Mouse (Mus musculus): ENCODE data around the gene Brpf1. TPM values are rescaled to one million over a fixed set of nuclear protein-coding genes. Genes with fewer than 3 reads are reported as not detected.

Gene Brpf1
- polyA plus RNA-seq (2012; rRNA removed) = 34.5 and 37.3 TPM in 2 replicates

GRCm38 (mm10) chr6:113306986-113307349 lies at the start of gene Brpf1:
TSS of gene Brpf1 (plus strand) at chr6:113307137.
- no peak for DNase-seq (ENCODE audit: low read depth)
- TF ChIP-seq CTCF (IDR thresholded peaks at IDR 0.05; ENCODE audit: borderline replicate concordance, extremely low read depth, insufficient read depth, insufficient read length) = no peak
- peak; percentile 51; the same call in 1 of the 2 replicates for TF ChIP-seq POLR2A (IDR thresholded peaks at IDR 0.05; ENCODE audit: borderline replicate concordance, extremely low read depth, insufficient read depth, insufficient read length, poor library complexity, severe bottlenecking)

DNA sequence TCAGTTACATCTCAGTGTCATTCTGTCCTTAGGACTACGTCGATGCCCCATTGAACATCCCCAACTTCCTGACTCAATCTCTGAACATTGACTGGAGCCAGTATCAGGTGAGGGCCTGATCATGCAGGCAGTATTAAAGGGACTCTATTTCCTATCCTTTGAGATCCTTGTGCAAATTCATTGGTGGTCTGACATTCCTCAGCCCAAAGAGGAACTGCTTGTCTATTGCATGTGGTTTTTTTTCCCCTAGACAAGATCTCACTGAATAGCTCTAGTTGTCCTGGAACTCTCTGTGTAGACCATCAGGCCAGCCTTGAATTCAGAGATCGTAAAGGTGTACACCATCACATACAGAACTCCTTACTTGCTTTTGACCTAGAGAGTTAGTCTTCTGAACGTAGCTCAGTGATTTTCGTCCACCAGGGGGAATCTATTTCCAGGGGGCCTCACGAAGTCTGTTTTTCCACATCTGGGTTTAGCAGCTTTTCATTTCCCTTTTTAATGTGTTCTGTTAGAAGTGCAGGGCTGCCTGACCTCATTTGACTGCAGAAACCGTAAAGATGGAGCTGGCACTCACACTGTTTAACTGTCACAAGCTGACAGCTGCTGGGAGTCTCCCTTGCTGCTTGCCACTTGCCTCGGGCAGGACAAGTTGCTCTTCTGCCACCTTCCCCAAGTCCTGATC lies 45.6 kb upstream of the Brpf1 start:
- DNase-seq (ENCODE audit: low read depth) = no peak
- TF ChIP-seq POLR2A (IDR thresholded peaks at IDR 0.05; ENCODE audit: borderline replicate concordance, extremely low read depth, insufficient read depth, insufficient read length, poor library complexity, severe bottlenecking) (no peak), CTCF (IDR thresholded peaks at IDR 0.05; ENCODE audit: borderline replicate concordance, extremely low read depth, insufficient read depth, insufficient read length) (no peak)

DNA sequence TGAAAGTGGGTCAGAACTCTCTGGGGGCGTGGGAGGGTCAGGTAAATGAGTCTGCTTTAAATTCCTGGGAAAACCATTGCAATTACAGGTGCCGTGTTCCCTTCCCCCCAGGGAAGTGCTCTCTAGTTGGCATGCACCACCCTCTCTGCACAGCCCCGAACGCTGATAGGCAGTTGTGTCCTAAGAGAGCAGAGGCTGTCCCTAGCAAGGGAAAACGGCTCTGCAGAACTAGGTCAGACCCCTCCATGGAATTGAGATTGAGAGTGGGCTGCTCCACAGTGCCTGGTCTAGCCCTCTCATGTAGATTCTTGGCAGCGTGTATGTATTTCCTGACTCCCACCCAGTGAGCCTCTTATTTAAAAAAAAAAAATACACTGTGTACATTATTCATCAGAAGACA lies 43.4 kb upstream of the Brpf1 start:
- DNase-seq (ENCODE audit: low read depth) = peak; percentile 13
- TF ChIP-seq CTCF (IDR thresholded peaks at IDR 0.05; ENCODE audit: borderline replicate concordance, extremely low read depth, insufficient read depth, insufficient read length) (no peak), POLR2A (IDR thresholded peaks at IDR 0.05; ENCODE audit: borderline replicate concordance, extremely low read depth, insufficient read depth, insufficient read length, poor library complexity, severe bottlenecking) (no peak)

- no peak for DNase-seq (ENCODE audit: low read depth)
- no peak for TF ChIP-seq POLR2A (IDR thresholded peaks at IDR 0.05; ENCODE audit: borderline replicate concordance, extremely low read depth, insufficient read depth, insufficient read length, poor library complexity, severe bottlenecking)
- no peak for TF ChIP-seq CTCF (IDR thresholded peaks at IDR 0.05; ENCODE audit: borderline replicate concordance, extremely low read depth, insufficient read depth, insufficient read length)
These were observed 42.5 kb upstream of the Brpf1 start for GRCm38 (mm10) chr6:113264429-113264828.

GRCm38 (mm10) chr6:113266996-113267655 lies 39.8 kb upstream of the Brpf1 start:
- TF ChIP-seq POLR2A (IDR thresholded peaks at IDR 0.05; ENCODE audit: borderline replicate concordance, extremely low read depth, insufficient read depth, insufficient read length, poor library complexity, severe bottlenecking) = no peak
- no peak for TF ChIP-seq CTCF (IDR thresholded peaks at IDR 0.05; ENCODE audit: borderline replicate concordance, extremely low read depth, insufficient read depth, insufficient read length)
- DNase-seq (ENCODE audit: low read depth) = no peak

- DNase-seq (ENCODE audit: low read depth) = no peak
- TF ChIP-seq CTCF (IDR thresholded peaks at IDR 0.05; ENCODE audit: borderline replicate concordance, extremely low read depth, insufficient read depth, insufficient read length) = no peak
- no peak for TF ChIP-seq POLR2A (IDR thresholded peaks at IDR 0.05; ENCODE audit: borderline replicate concordance, extremely low read depth, insufficient read depth, insufficient read length, poor library complexity, severe bottlenecking)
These were observed 38.9 kb upstream of the Brpf1 start for GRCm38 (mm10) chr6:113267988-113268387.

DNA sequence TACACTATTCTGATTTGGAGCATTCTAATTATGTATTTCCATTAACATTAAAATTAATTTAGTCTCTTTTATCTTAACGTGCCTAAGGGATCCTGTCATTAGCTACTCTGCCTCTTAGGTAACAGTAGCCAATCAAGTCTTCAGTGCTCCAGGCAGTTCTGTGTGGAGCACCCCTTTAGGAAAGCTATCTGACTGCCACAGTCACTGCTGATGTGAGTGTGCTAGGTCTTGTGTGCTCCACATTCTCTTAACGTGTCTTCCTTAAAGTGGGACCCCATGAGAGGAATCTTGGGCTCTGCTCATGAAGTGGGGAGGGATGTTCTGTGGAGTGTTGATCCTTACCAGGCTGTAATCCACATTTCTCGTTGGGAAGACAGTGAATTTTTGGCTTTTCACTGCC lies 34.6 kb upstream of the Brpf1 start:
- TF ChIP-seq CTCF (IDR thresholded peaks at IDR 0.05; ENCODE audit: borderline replicate concordance, extremely low read depth, insufficient read depth, insufficient read length) (no peak), POLR2A (IDR thresholded peaks at IDR 0.05; ENCODE audit: borderline replicate concordance, extremely low read depth, insufficient read depth, insufficient read length, poor library complexity, severe bottlenecking) (no peak)
- no peak for DNase-seq (ENCODE audit: low read depth)

DNA sequence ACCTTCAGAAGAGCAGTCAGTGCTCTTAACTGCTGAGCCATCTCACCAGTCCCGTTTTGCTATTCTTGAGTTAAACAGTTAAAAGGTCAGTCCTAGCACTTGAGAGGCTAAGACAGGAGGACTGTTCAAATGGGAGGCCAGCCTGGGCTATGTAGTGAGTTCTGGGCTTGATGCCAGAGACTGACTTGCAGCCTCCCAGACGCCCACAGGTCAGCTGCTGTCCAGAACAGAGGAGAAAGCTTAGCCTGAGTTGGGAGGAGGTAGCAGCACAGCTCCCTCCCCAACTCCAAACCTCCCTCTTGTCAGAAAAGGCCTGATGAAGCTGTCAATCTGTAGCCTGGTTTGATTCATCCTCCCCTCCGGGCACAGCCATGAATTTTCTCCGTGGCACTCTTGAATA lies 30.1 kb upstream of the Brpf1 start:
- TF ChIP-seq CTCF (IDR thresholded peaks at IDR 0.05; ENCODE audit: borderline replicate concordance, extremely low read depth, insufficient read depth, insufficient read length) = no peak
- no peak for TF ChIP-seq POLR2A (IDR thresholded peaks at IDR 0.05; ENCODE audit: borderline replicate concordance, extremely low read depth, insufficient read depth, insufficient read length, poor library complexity, severe bottlenecking)
- DNase-seq (ENCODE audit: low read depth) = no peak

DNA sequence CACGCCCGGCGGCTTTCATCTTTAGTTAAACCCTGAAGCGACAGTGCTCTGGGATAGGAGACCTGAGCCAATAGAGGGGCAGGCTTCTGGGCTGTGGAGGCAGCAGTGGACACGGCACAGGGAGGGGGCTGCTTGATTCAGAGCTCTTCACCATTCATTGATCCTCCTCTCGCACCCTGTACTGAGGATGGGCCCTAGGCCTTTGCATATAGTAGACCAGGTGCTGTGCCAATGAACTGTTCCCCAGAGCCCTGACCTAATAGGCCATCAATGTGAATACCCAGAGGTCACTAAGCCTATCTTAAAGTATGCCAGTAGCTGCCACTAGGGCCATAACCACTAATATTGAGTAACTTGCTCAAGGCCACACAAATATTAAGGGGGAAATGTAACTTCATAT lies 25.3 kb upstream of the Brpf1 start:
- TF ChIP-seq POLR2A (IDR thresholded peaks at IDR 0.05; ENCODE audit: borderline replicate concordance, extremely low read depth, insufficient read depth, insufficient read length, poor library complexity, severe bottlenecking) (no peak), CTCF (IDR thresholded peaks at IDR 0.05; ENCODE audit: borderline replicate concordance, extremely low read depth, insufficient read depth, insufficient read length) (no peak)
- DNase-seq (ENCODE audit: low read depth) = no peak

GRCm38 (mm10) chr6:113282101-113282802 lies 24.7 kb upstream of the Brpf1 start, which contains the start of gene Cpne9:
TSS of gene Cpne9 (plus strand) at chr6:113282307.
- TF ChIP-seq CTCF (IDR thresholded peaks at IDR 0.05; ENCODE audit: borderline replicate concordance, extremely low read depth, insufficient read depth, insufficient read length) (peak; percentile 5; the same call in 1 of the 2 replicates), POLR2A (IDR thresholded peaks at IDR 0.05; ENCODE audit: borderline replicate concordance, extremely low read depth, insufficient read depth, insufficient read length, poor library complexity, severe bottlenecking) (no peak)
- peak; percentile 52 for DNase-seq (ENCODE audit: low read depth)

GRCm38 (mm10) chr6:113282969-113283368 lies 24.0 kb upstream of the Brpf1 start:
- no peak for DNase-seq (ENCODE audit: low read depth)
- TF ChIP-seq CTCF (IDR thresholded peaks at IDR 0.05; ENCODE audit: borderline replicate concordance, extremely low read depth, insufficient read depth, insufficient read length) (no peak), POLR2A (IDR thresholded peaks at IDR 0.05; ENCODE audit: borderline replicate concordance, extremely low read depth, insufficient read depth, insufficient read length, poor library complexity, severe bottlenecking) (no peak)

Measured in brain, embryonic 14.5 days (tissue).